Mouse (Mus musculus): ENCODE measurements around the gene Acp5. TPM values are rescaled to one million over a fixed set of nuclear protein-coding genes. Genes with fewer than 3 reads are reported as not detected.

Acp5 gene
- total and polyA plus RNA-seq, 3 experiments = 15.6 to 17.4 TPM; not detected in 1

DNA sequence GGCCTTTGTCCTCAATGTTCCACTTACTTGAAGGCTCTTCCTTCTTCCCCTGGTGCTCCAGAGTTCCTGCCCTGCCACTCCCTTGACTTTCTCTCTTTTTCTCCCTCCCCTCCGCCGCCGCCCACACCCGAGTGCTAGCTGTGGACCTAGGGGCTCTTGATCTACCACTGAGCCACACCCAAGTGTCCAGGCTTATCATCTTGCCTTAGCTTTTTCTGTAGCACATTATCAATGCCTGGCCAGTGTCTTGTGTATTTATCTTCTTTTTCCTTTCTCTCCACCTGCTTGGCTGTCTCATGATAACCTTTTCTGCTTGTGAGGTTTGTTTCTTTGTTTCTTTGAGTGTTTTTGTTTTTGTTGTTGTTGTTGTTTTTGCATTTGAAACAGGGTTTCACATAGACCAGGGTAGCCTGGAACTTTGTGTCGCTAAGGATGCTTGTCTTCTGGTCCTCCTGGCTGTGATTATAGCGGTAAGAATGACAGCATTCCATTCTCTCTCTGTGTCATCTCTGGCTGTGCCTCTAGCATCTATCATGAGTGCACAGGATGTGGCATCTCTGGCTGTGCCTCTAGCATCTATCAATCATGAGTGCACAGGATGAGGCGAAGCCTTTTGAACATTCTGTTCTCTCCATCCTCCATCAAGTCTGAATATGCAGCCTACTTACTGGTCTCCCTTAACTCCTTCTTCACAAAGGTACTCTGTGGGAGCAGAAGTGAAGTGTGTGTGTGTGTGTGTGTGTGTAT is at the start of gene Acp5 (continued):
- TF ChIP-seq POLR2AphosphoS2 (IDR thresholded peaks at IDR 0.05; ENCODE audit: low read length) = peak; percentile 44; the same call in 1 of the 2 replicates
- no peak for TF ChIP-seq RAD21 (IDR thresholded peaks at IDR 0.05; ENCODE audit: low read depth, low read length)
- TF ChIP-seq CHD2 (IDR thresholded peaks at IDR 0.05; ENCODE audit: low read length) = 0 out of 2 replicates have a peak, but pooled peaks have one; percentile 11
- TF ChIP-seq ZMIZ1 (IDR thresholded peaks at IDR 0.05; ENCODE audit: low read depth, low read length) = 0 out of 2 replicates have a peak, but pooled peaks have one; percentile 59
- no peak for TF ChIP-seq GABPA (IDR thresholded peaks at IDR 0.05; ENCODE audit: low read depth, low read length)

DNA sequence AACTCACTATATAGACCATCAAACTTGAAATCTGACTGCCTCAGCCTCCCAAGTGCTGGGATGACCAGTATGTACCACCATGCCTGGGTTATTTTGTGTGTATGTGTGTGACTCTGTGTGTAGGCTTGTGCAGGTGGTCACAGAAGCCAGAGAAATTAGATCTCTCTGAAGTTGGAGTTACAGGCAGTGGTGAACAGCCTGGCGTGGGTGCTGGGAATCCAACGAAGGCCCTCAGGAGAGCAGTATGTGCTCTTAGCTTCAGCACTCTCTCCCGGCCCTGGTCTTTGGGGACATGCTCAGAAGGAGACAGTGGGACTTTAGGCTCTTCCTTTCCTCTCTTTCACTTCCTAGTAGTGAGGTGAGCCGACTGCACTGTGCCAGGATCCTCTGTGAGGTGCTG is 36.8 kb upstream of the Acp5 start:
- Histone ChIP-seq H3K4me1 (ENCODE audit: control insufficient read depth in 1 of 2, insufficient read depth in 2 of 2, low read length in 2 of 2) (no peaks in the 10 kb centered on the region), H3K27me3 (ENCODE audit: control insufficient read depth in 1 of 2, insufficient read depth in 2 of 2, low read length in 2 of 2) (peaks cover 0 to 2% of the 10 kb centered on the region in 2 experiments; a peak in 1 of 4 replicates), H3K79me2 (ENCODE audit: control insufficient read depth, insufficient read depth, low read length, poor library complexity) (no peaks in the 10 kb centered on the region), H3K9me3 (replicated peaks; ENCODE audit: insufficient read depth, low read length) (no peaks in the 10 kb centered on the region; the same call in 1 of the 2 replicates), H3K9ac (ENCODE audit: control insufficient read depth, low read depth, low read length, poor library complexity, severe bottlenecking) (no peak overlapping the region), H3K36me3 (ENCODE audit: control insufficient read depth in 1 of 2, insufficient read depth in 2 of 2, low read length in 2 of 2) (no peaks in the 10 kb centered on the region), H3K4me3 (ENCODE audit: control insufficient read depth in 1 of 2, insufficient read depth in 1 of 2, low read depth in 2 of 2, low read length in 2 of 2) (no peak overlapping the region), H3K27ac (ENCODE audit: control insufficient read depth, low read depth, low read length) (no peak overlapping the region)
- TF ChIP-seq CHD2 (IDR thresholded peaks at IDR 0.05; ENCODE audit: low read length) (no peak), MYC (IDR thresholded peaks at IDR 0.05; ENCODE audit: low read depth, low read length) (no peak), SIN3A (IDR thresholded peaks at IDR 0.05; ENCODE audit: low read length) (no peak), MAFK (IDR thresholded peaks at IDR 0.05; ENCODE audit: borderline replicate concordance, low read depth, low read length) (no peak), CHD1 (IDR thresholded peaks at IDR 0.05; ENCODE audit: low read depth, low read length) (no peak)
- no peak for DNase-seq (ENCODE audit: low read depth, low spot score)

DNA sequence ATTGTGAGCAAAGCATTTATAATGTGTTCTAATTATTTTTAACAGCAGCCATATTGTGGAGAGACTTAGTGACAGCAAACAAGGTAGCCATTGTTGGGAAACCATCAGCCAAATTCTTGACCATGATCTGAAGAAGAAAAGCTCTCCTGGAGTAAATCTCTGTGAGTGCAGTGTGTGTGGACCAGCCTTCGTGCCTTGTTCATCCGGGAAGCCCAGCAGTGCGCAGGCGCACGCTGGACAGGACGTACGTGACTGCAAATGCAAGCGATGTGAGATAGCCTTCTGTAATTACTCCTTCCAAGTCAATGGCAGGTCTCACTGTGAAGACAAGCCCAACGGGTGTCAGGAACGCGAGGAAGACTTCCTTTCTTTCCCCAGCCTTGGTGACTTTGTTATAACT is 33.8 kb upstream of the Acp5 start:
- Histone ChIP-seq H3K9ac (ENCODE audit: control insufficient read depth, low read depth, low read length, poor library complexity, severe bottlenecking) (no peak overlapping the region), H3K27me3 (ENCODE audit: control insufficient read depth in 1 of 2, insufficient read depth in 2 of 2, low read length in 2 of 2) (peaks cover 0 to 2% of the 10 kb centered on the region in 2 experiments; a peak in 1 of 4 replicates), H3K9me3 (replicated peaks; ENCODE audit: insufficient read depth, low read length) (no peaks in the 10 kb centered on the region), H3K4me3 (ENCODE audit: control insufficient read depth in 1 of 2, insufficient read depth in 1 of 2, low read depth in 2 of 2, low read length in 2 of 2) (no peak overlapping the region), H3K36me3 (ENCODE audit: control insufficient read depth in 1 of 2, insufficient read depth in 2 of 2, low read length in 2 of 2) (no peaks in the 10 kb centered on the region), H3K27ac (ENCODE audit: control insufficient read depth, low read depth, low read length) (no peak overlapping the region), H3K79me2 (ENCODE audit: control insufficient read depth, insufficient read depth, low read length, poor library complexity) (no peaks in the 10 kb centered on the region), H3K4me1 (ENCODE audit: control insufficient read depth in 1 of 2, insufficient read depth in 2 of 2, low read length in 2 of 2) (no peaks in the 10 kb centered on the region)
- DNase-seq (ENCODE audit: low read depth, low spot score) = no peak
- TF ChIP-seq CHD2 (IDR thresholded peaks at IDR 0.05; ENCODE audit: low read length) = no peak
- TF ChIP-seq TAL1 (IDR thresholded peaks at IDR 0.05; ENCODE audit: low read length) = no peak

DNA sequence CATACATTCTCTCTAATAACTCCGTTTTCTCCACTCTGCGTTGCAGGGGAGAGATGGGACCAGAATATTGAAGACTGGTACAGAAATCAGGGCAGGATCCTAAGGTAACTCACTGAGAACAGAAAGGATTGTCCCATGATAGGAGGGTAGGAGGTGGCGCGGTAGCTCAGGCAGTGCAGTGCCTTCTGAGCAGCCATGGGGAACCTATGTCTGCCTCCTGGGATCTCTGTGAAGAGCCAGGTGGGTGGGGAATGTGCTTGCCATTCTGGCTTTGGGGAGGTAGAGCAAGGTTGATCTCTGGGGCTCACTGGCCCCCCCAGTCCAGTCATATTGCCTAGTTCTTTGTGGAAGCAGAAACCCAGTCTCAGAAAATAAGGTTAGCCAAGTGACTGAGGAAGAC is 32.2 kb upstream of the Acp5 start:
- H3K4me3 ChIP-seq (ENCODE audit: control insufficient read depth in 1 of 2, insufficient read depth in 1 of 2, low read depth in 2 of 2, low read length in 2 of 2) = no peak overlapping the region
- H3K27ac ChIP-seq (ENCODE audit: control insufficient read depth, low read depth, low read length) = no peak overlapping the region
- no peaks in the 10 kb centered on the region for H3K36me3 ChIP-seq (ENCODE audit: control insufficient read depth in 1 of 2, insufficient read depth in 2 of 2, low read length in 2 of 2)
- no peak for DNase-seq (ENCODE audit: low read depth, low spot score)
- no peaks in the 10 kb centered on the region for H3K79me2 ChIP-seq (ENCODE audit: control insufficient read depth, insufficient read depth, low read length, poor library complexity)
- H3K27me3 ChIP-seq (ENCODE audit: control insufficient read depth in 1 of 2, insufficient read depth in 2 of 2, low read length in 2 of 2) = peaks cover 0 to 2% of the 10 kb centered on the region in 2 experiments; a peak in 1 of 4 replicates
- no peaks in the 10 kb centered on the region for H3K9me3 ChIP-seq (replicated peaks; ENCODE audit: insufficient read depth, low read length)
- H3K4me1 ChIP-seq (ENCODE audit: control insufficient read depth in 1 of 2, insufficient read depth in 2 of 2, low read length in 2 of 2) = no peaks in the 10 kb centered on the region
- no peak overlapping the region for H3K9ac ChIP-seq (ENCODE audit: control insufficient read depth, low read depth, low read length, poor library complexity, severe bottlenecking)
- TF ChIP-seq JUND (IDR thresholded peaks at IDR 0.05; ENCODE audit: low read depth, low read length) = no peak
- TF ChIP-seq SIN3A (IDR thresholded peaks at IDR 0.05; ENCODE audit: low read length) = no peak
- no peak for TF ChIP-seq TCF12 (IDR thresholded peaks at IDR 0.05; ENCODE audit: low read depth, low read length)
- TF ChIP-seq ELF1 (IDR thresholded peaks at IDR 0.05; ENCODE audit: low read depth, low read length) = no peak
- TF ChIP-seq E2F4 (IDR thresholded peaks at IDR 0.05; ENCODE audit: borderline replicate concordance, low read depth, low read length) = no peak
- no peak for TF ChIP-seq USF2 (IDR thresholded peaks at IDR 0.05; ENCODE audit: borderline replicate concordance in 1 of 2, insufficient read depth in 1 of 2, low read depth in 1 of 2, low read length in 2 of 2)
- no peak for TF ChIP-seq NELFE (IDR thresholded peaks at IDR 0.05; ENCODE audit: low read depth, low read length)
- no peak for TF ChIP-seq TBP (IDR thresholded peaks at IDR 0.05; ENCODE audit: low read depth, low read length)
- no peak for TF ChIP-seq KAT2A (conservative IDR thresholded peaks at IDR 0.05; ENCODE audit: low read depth, low read length)
- TF ChIP-seq ZC3H11A (IDR thresholded peaks at IDR 0.05; ENCODE audit: low read depth, low read length) = no peak
- no peak for TF ChIP-seq CTCF (IDR thresholded peaks at IDR 0.05 in 2 of 3, conservative IDR thresholded peaks at IDR 0.05 in 1 of 3; ENCODE audit: control insufficient read depth in 1 of 3, insufficient read depth in 1 of 3, low read depth in 2 of 3, low read length in 3 of 3, poor library complexity in 1 of 3, severe bottlenecking in 1 of 3)
- no peak for TF ChIP-seq CHD2 (IDR thresholded peaks at IDR 0.05; ENCODE audit: low read length)
- TF ChIP-seq GABPA (IDR thresholded peaks at IDR 0.05; ENCODE audit: low read depth, low read length) = no peak

Measured in MEL (cell line).